Mouse (Mus musculus) heart, embryonic 10.5 days (tissue): ENCODE measurements around the gene Vmn2r72. TPM values are rescaled to one million over a fixed set of nuclear protein-coding genes. Genes with fewer than 3 reads are reported as not detected.

ENCODE experiments used
- DNase-seq: peaks from one replicate; pipeline ENCODE4 v3.0.0-alpha.2; 2017; ENCODE audit warnings: low spot score
- H3K27ac ChIP-seq: fragments of 300-500 bp; sonication (generic); 2 replicates; pipeline ENCODE4 v1.5.1; 2016; ENCODE audit warnings: mild to moderate bottlenecking
- H3K27me3 ChIP-seq: fragments of 300-500 bp; sonication (generic); 2 replicates; pipeline ENCODE4 v1.6.1; 2016; ENCODE audit warnings: mild to moderate bottlenecking; ENCODE audit not compliant: poor library complexity, insufficient read depth, severe bottlenecking
- H3K36me3 ChIP-seq: fragments of 300-500 bp; sonication (generic); 2 replicates; pipeline ENCODE4 v1.6.1; 2016; ENCODE audit warnings: mild to moderate bottlenecking, moderate library complexity
- H3K4me1 ChIP-seq: fragments of 300-500 bp; sonication (generic); 2 replicates; pipeline ENCODE4 v1.6.1; 2016; ENCODE audit warnings: mild to moderate bottlenecking
- H3K4me3 ChIP-seq: fragments of 300-500 bp; sonication (generic); 2 replicates; pipeline ENCODE4 v1.5.1; 2016; ENCODE audit warnings: mild to moderate bottlenecking, moderate library complexity
- H3K9me3 ChIP-seq: fragments of 300-500 bp; sonication (generic); 2 replicates; pipeline ENCODE4 v1.6.1; 2016; ENCODE audit warnings: mild to moderate bottlenecking, moderate library complexity
- WGBS: fragments of 180-500 bp; shearing (Covaris S2); methylation state at CpG from one replicate; pipeline ENCODE4 v1.1.7; 2016; 5-methylcytosine and 5-hydroxymethylcytosine counted together
- polyA plus RNA-seq: library from polyadenylated mRNA; unstranded; fragments of >200 nt; fragmentation: Nextera tagmentation; extraction: Ambion mirVana; gene quantifications from 2 replicates; pipeline ENCODE4 v1.2.1, GENCODE M21; 2016

The Vmn2r72 gene
- polyA plus RNA-seq, result not detected in 2 replicates

- H3K27me3 ChIP-seq, result no peaks in the 10 kb centered on the region
- H3K9me3 ChIP-seq, result no peaks in the 10 kb centered on the region
- no peaks in the 10 kb centered on the region for H3K36me3 ChIP-seq
- no peak within 1 kb of the TSS for H3K27ac ChIP-seq
- H3K4me3 ChIP-seq, result no peak within 1 kb of the TSS
- no peaks in the 10 kb centered on the region for H3K4me1 ChIP-seq
- WGBS, result 79% methylated on average over 1 of the region's 1 CpGs
- no peak for DNase-seq
Observed at GRCm38 (mm10) chr7:85754997-85755396, at the start of gene Vmn2r72. Gene Vmn2r72, minus strand, starts transcription at chr7:85755097.

Other genes with a start within 250 kb of the Vmn2r72 start
- not detected in 2 replicates for gene Vmn2r71, start 192.0 kb downstream of the Vmn2r72 start, polyA plus RNA-seq
- not detected in 2 replicates for gene Vmn2r70, start 185.9 kb downstream of the Vmn2r72 start, polyA plus RNA-seq
- gene Vmn2r73, start 121.2 kb upstream of the Vmn2r72 start, polyA plus RNA-seq, result not detected in 2 replicates
- gene Vmn2r74, start 206.5 kb upstream of the Vmn2r72 start, polyA plus RNA-seq, result not detected in 2 replicates